Mouse (Mus musculus) gastrocnemius, adult 8-10 months (tissue): ENCODE results near the gene Gk2. TPM values are rescaled to one million over a fixed set of nuclear protein-coding genes. Genes with fewer than 3 reads are reported as not detected.

Experiments
- DNase-seq, 2 experiments: peaks; one replicate each; pipeline ENCODE4 v3.0.0; 2022; ENCODE audit warnings: low spot score in 2 of 2
- total RNA-seq, 4 experiments: library from RNA; stranded (reverse); gene quantifications; 2 replicates each; pipeline ENCODE4 v1.2.4; 2022

Gk2 gene
- total RNA-seq = not detected

DNA sequence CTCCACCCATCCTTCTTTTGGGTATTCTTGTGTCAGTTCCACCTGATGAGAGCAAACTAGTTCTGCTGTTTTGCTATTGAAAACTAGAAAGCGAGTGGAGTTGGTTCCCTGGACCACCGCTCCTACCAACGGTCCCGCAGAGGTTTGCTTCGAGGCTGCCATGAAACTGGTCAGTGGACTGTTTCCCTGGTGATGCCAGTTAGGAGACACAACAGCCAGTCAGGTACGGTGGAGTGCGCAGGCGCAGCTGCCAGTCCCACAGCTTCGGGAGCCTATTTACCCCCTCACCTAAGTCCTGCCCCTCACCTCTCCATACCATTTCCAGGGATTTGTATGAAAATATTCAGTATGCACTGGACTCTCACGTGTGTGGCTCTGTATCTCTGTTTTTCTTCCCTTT is at the start of gene Gk2:
Gene Gk2, minus strand, starts transcription at position 206 of the 400 bp plus-strand sequence.
- DNase-seq = no peak

DNA sequence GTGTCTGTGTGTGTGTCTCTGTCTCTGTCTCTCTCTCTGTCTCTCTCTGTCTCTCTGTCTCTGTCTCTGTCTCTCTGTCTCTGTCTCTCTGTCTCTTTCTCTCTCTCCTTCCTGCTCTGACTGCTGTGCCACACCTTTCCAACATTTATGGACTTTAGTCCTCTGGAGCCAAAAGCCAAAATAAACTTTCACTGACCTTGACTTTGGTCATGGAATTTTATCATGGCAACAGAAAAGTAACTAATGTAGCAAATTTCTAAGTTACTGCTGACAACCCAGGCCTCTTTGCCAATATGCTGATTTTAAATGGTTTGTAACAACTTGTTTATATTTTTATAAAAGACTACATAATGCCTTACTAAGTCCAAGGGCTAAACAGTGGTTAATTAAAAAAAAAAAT is 41.2 kb upstream of the Gk2 start:
- DNase-seq = no peak

DNA sequence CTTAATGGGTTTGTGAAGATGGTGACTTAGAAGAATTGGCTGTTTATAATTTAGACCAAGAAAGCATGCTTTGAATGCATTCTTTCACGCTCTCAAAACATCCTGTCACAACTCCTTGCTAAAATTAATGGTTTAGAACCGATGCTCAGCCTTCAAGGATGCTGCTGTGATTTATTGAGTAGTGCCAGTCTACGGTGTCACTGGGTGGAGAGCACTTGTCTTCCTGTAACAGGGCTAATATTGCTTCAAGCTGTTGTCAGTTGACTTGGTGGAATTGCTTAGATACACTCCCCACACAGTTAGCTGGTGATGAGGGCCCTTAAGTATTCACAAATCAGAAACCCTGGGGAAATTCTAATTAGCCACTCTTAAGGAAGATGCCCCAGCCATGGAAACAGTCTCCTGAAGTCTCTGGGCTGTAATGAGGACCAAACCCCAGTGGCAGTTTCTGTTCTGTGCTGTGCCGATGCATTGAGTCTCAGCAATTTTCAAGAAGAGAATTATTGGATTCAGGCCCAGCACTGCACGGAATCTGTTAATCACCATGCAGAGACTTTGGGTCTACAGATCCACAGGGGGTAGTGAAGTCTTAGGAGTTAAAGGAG is 38.8 kb upstream of the Gk2 start:
- DNase-seq = no peak

DNA sequence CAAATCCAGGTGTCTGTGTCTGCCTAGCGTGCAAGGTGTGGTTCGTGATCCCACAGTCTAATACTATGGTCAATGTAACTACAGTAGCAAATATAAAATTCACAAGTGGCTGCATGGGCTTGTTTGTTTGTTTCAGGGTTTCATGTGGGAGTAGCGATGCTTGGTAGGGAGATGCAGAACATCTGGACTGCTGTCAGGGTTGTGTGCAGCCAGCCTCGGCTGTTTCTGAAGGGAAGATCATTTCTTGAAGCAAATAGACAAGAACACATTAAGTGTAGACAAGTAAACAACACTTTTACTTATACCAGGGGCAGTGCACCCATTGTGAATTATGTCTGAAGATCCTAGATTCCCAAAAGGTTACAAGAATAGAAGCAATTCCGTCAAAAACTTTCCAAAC is 36.6 kb upstream of the Gk2 start:
- DNase-seq = no peak

DNA sequence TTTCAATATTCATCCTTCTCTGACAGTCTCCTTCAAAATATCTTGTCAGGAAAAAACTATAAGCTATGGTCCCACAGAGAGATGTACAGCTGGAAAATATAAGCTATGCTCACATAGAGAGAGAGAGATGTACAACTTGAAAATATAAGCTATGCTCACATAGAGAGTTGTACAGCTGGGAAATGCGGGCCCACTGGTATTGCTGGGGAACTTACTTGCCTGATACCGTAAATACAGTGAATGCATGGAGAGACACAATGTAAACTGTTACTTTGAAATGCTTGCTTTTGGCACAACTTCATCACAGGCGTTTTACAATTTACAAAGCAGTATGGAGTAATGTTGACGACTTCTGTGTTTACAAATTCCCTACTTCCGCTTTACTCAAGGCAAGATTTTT is 29.3 kb upstream of the Gk2 start:
- no peak for DNase-seq

DNA sequence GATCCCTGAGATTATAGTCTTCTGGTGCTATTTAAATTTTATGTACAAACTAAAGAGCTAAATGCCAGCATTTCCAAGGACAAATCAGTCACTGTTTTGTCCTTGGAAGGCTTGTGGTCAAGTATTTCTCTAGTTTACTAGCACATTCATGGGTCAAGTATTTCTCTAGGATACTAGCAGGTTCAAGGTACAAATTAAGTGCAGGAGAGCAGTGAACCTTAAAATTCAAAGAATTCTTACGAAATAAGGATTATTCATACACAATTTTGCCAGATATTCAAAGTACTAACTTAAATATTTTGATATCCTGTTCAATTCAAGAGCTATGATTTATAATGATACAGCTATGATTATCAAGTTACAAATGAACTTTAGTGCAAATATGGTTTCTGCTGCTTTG is 23.2 kb upstream of the Gk2 start:
- no peak for DNase-seq

DNA sequence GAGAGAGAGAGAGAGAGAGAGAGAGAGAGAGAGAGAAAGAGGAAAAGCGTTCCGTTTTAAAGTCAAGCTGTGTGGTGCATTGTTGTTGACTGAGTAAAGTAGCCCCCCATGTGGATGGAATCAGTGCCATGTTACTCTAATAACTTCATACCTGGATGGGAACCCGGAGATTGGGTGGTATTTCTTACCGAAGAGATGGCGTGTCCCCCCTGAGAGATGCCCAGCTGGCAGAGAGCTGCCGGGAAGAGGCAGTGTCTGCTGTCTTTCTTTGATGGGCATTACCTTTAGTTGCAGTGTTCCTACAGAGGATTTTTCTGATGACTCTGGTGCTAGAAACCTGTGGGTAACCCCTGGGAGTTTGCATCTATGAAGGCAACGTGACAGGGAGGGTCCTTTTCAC is 10.4 kb upstream of the Gk2 start:
- no peak for DNase-seq

DNA sequence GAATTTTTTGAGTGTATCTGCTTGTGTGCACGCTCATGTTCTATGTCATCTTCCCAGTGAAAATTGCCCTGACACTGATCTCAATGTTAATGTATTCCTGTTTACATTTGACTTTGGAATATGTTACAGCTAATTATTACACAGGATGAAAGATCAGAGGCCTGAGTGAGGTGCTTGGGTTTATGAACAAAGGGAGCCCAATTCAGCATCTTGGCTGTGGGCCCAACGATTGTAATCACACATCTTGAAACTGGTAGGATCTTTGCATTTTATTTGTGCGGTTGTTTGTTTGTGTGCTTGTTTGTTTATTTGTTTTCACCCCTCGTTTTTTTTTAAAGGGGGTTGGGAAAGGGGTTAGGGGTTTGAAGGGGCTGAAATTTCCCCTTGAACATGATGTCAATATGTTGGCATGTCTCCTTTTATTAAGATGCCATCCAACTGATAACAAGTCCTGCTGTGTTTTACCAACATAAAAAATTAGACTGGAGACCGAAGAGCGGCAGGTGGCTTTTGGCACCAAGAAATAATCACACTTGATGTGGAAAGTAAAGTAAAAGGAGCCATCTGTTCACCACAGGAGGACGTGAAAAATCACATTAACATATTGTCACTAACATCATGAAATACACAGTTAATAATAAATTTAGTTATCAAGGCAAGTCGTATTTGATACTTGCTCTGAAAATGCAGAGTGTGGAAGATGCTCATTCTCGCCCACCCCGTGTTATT is 9.8 kb upstream of the Gk2 start:
- no peak for DNase-seq

DNA sequence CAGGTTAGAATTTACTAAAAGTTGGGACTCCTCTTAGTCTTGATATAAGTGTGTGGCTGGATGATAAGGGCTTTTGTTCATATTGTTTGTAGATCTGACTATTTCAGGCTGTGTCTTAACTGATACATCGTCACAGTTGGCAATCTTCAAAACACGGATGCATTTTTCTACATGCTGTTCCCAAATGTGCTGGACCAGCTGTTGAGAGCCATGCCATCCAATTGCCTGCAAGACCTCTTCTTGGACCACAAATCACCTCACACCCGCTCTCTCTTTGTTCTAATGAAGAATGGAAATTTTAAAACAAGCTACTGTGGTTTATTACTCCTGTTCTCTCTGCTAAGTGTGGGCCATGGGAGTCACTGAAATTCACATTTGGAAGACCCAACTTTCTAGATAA is 9.1 kb upstream of the Gk2 start:
- DNase-seq = no peak

DNA sequence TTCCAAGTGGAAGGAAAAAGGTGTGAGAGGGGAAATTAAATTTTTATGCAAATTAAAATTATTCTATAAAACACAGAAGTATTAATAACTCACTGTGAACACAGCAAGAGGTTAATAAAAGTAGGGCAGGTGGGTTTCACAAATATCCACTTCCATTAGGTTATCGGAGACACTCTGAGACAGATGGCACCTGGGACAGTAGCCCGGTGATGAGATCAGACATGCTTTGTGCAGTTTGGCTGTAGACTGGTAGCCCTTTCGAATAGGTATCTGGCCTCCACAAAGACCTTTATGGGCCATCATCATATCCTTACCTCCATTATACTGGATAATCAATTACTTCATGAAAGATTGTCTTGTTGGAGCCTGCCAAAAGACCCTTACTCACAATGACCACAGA is 6.0 kb upstream of the Gk2 start:
- no peak for DNase-seq

DNA sequence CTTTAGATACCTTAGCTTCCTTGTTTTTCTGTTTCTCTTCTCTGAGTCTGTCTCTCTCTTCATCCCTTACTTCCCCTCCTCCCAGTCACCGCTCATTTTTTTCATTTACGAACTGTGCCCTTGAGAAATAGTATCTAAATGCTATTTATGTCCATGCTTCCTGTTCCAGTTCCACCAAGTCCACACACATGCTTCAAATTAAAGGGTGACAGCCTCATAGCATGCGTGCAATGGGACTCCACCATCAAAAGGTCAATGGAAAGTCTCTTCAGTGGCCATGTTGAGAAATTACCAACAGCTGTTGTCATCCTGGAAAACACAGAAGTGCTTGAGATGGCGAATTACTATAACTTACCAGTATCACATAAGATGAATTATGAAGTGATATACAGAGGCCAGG is 5.4 kb downstream of the Gk2 start:
- no peak for DNase-seq

DNA sequence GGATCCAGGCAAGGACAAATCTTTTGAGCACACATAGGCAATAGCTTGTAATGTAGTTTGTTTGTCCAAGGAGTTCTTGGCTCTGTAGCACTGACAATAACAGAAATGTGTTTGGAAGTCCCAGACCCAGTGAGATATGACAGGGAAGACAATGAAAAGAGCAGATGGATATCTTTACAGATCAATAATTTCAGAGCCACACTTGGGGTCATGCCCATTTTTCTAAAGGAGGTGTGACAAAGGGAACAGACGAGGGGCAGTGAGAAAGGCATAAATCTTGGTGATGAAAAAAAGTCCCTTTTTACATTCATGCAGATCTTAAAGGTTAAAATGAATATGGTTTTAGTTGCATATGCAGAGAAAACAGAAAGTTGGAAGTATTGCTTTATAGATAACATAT is 12.6 kb downstream of the Gk2 start:
- no peak for DNase-seq

DNA sequence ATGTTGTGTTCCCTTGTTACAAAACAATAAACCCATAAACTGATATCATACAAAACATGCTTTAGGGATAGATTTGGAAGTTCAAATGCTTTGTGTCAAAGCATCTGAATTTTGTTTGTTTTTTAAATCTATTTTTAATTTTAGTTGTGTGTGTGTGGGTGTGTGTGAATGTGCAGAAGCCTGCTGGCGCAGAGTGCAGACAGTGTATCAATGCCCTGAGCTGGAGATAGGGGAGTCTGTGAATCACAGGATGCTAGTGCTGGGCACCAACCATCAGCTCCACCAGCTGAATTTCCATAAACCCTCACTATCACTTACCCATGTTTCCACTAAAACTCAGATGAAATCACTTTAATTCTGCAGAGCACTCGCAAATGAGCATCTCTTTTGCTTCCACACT is 24.3 kb downstream of the Gk2 start:
- no peak for DNase-seq

DNA sequence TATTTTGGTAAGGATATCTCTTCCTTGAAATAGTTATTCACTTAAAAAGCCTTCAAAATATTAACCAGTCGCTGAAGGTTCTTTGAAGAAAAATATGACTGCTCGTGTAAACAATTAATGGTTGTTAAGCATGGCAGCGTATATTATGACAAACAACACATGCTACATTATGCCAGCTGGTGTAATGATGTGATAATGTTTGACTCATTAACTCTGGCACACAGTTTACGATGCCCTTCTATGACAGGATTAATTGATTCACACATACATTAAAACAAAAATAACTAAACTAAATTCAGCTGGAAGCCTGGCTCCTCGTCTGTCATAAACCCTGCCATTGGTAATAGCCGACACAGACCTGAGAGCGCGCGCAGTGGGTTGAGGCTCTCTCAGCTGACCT is 26.8 kb downstream of the Gk2 start:
- DNase-seq = no peak

DNA sequence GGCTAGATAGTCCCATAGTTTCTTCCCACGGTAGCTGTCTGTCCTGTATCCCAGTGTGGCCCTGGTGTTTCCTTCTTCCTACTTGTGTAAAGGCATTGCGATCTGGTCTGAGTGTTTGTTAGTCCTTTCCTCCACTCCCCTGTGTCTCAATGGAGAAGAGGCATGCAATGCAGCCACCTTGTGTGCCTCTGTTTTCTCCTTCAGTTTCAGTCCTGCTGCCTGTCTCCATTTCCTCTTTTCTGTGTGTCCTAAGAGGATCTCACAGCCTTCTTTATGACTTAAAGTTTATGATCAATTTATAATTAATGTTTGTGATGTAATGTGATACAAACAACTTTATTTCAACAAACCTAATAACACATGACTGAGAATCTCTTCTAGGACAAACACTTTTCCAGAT is 35.2 kb downstream of the Gk2 start:
- DNase-seq = no peak

DNA sequence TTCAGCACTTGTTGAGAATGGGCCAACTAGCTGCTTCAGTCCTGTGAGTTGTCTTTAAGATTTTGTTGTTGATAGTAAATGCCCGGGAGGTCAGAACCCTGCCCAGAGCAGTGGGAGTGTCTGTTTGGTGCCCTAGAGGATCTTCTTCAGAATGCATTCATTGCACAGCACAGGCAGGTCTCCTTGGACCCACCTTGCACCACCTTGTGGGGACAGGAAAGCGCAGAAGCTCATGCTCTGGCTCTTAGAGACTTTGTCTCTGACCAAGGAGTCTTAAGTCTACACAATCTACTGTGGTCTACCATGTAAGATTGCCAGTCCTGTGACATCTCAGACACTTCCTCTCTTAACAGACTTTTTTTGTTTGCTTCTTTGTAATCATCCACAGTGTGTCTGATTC is 39.6 kb downstream of the Gk2 start:
- no peak for DNase-seq

DNA sequence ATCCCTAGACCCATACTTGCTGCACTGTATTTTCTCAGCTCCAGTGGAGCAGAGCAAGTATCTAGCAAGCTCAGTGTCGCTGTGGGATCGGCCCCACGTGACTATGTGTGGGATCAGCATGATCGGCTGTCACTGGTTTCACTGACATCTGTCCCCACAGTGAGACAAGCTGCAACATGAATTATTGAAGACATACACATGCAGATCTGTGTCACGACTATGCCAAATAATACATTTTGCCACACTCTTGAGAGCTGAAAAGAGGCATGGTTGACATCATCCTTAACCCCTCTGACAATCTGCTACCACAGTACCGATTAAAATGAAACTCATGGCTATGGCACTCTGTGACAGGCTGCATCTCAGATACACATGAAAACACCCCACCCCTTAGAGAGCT is 41.0 kb downstream of the Gk2 start:
- DNase-seq = no peak

DNA sequence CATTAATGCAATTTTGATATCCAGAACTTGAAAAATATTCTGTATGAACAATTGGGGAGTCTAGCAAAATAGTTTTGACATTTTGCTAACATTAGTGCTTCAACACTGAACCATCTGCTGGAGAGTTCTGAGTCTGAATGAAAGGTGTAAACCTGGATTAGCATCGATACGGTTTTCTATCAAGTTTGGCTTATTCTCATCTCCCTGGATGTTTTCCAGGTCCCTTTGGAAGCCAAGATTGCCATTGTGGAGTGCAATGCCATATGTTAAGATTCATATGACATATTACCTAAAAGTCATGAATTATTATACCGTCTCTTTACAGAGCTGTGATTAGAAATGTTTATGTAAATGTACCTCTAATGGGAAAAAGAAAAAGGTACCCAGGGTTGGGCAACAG is 43.1 kb downstream of the Gk2 start:
- no peak for DNase-seq

DNA sequence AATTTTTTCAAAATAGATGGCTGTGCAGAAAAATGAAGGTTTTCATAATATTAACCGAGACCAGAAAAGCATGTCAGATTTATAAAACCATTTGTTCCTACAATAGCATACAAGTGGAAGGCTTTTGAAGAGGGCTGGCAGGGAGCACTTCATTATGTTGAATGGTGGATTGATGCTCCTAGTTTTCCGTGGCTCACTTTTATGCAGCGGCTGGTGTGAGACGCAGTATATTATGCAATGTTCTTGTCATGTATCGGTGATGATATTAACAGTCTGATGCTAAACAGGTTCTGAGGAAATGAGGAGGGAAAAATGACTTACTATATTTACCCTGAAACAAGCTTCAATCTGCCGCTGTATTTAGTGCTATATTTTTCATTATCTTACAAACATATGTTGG is 46.6 kb downstream of the Gk2 start:
- no peak for DNase-seq

DNA sequence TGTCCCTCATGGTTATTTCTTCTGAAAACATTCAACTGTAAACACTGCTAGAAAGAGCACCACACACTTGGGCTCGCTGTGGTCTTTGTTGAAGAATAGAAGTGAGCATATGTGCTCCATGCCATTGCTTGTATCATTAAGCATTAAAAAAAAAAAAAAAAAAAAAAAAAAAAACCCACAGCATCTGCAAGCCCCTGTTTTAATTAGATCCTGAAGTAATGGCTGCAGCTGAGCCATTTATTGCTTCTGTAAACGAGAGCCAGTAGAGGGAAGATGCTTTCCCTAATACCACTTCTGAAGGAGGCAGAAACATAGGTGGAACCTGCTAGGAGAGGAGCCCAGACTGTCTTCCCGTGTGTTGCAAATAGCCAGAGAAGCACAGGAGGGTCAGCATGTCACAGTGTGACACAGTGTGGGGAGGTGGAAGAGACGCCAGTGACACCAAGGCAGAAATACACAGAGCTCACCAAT is 47.6 kb downstream of the Gk2 start:
- DNase-seq = no peak
